Comparison of ENCODE assay signal across 13 mouse cellular contexts in the genomic region with DNA sequence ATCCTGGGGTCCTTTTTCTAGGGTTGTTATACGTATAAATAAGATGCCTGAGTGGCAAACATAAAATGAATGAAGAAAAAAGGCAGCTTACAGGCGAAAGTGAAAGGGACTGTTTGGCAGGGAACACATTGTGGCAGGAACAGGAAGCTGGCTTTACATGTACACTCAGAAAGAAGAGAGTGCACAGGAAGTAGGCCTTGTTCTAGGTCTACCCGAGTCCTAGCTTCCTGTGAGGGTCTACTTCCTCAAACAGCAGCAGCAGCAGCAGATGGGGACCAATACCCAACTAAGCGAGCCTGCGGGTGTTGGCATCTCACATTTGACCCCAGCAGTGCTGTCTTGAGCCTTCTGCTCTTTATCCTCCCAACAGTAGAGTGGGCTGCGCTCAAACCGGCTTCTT.
DNase-seq lines count a peak whose midpoint lies in the region; ATAC-seq and TF ChIP-seq lines count a peak whose summit lies in the region.
"Had no signal": no experiment of that assay in that cellular context is flagged by ENCODE, and none has a peak within 500 bp of the region (broad histone marks: within the 10 kb centered on the region; RNA-seq: fewer than 3 reads in every experiment).

No protein-coding gene starts in this region.

- no peaks in the 10 kb centered on the region for H3K9me3 ChIP-seq in stomach, postnatal 0 days (ENCODE audit: control insufficient read depth, low read length)
- H3K9me3 ChIP-seq in embryonic facial prominence, embryonic 10.5 days, result no peaks in the 10 kb centered on the region
- H3K9me3 ChIP-seq in midbrain, embryonic 14.5 days (ENCODE audit: control insufficient read depth, low read length), result no peaks in the 10 kb centered on the region
- H3K9me3 ChIP-seq: liver, embryonic 15.5 days; neural tube, embryonic 12.5 days; stomach, embryonic 15.5 days had no signal

- no peak for TF ChIP-seq CTCF in stomach, postnatal 0 days (IDR thresholded peaks at IDR 0.05; ENCODE audit: low read depth)

- peak; percentile 73 for DNase-seq in 416B (ENCODE audit: low read depth)
- peak; percentile 51 to 59 for DNase-seq in CD8-positive naive resting alpha-beta T cell, adult 2 months (ENCODE audit: low read depth in 2 of 2, low spot score in 2 of 2)
- DNase-seq in stomach, postnatal 0 days (ENCODE audit: low spot score), result no peak
- no peak for DNase-seq in embryonic facial prominence, embryonic 10.5 days (ENCODE audit: low spot score)
- DNase-seq in midbrain, embryonic 14.5 days, result no peak
- no peak for DNase-seq in c-Kit-positive CD71-positive TER-119-positive erythroid progenitor cells, embryonic 14.5 days (ENCODE audit: low spot score)
- DNase-seq: heart, adult 11 months; heart, postnatal 4 days; kidney, adult 18-20 months had no signal

- no peaks in the 10 kb centered on the region for H3K4me1 ChIP-seq in stomach, postnatal 0 days (replicated peaks; ENCODE audit: control insufficient read depth, insufficient read depth)
- no peaks in the 10 kb centered on the region for H3K4me1 ChIP-seq in embryonic facial prominence, embryonic 10.5 days
- H3K4me1 ChIP-seq in midbrain, embryonic 14.5 days (ENCODE audit: control insufficient read depth, insufficient read depth, low read length), result no peaks in the 10 kb centered on the region
- H3K4me1 ChIP-seq: neural tube, embryonic 12.5 days; stomach, embryonic 15.5 days had no signal

- no peaks in the 10 kb centered on the region for H3K27me3 ChIP-seq in stomach, postnatal 0 days (ENCODE audit: control insufficient read depth, insufficient read depth, low read length)
- no peaks in the 10 kb centered on the region for H3K27me3 ChIP-seq in embryonic facial prominence, embryonic 10.5 days (replicated peaks; ENCODE audit: low read depth, poor library complexity, severe bottlenecking)
- H3K27me3 ChIP-seq in midbrain, embryonic 14.5 days (ENCODE audit: control insufficient read depth, insufficient read depth, low read length), result no peaks in the 10 kb centered on the region
- H3K27me3 ChIP-seq: liver, embryonic 15.5 days; neural tube, embryonic 12.5 days; stomach, embryonic 15.5 days had no signal

- WGBS in stomach, postnatal 0 days, result 90% methylated on average over 7 of the region's 7 CpGs
- WGBS in embryonic facial prominence, embryonic 10.5 days, result 88% methylated on average over 7 of the region's 7 CpGs
- 88% methylated on average over 7 of the region's 7 CpGs for WGBS in midbrain, embryonic 14.5 days

- H3K4me2 ChIP-seq in stomach, postnatal 0 days (replicated peaks; ENCODE audit: low read depth), result no peak overlapping the region
- H3K4me2 ChIP-seq in midbrain, embryonic 14.5 days (ENCODE audit: low read length), result no peak overlapping the region
- H3K4me2 ChIP-seq: liver, embryonic 15.5 days; neural tube, embryonic 12.5 days; stomach, embryonic 15.5 days had no signal

- peak; percentile 86 to 88 for ATAC-seq in hematopoietic stem cell, adult 5-6 weeks (replicated peaks in 1 of 2; ENCODE audit: insufficient read depth in 1 of 2, low FRiP score in 2 of 2, low TSS enrichment in 1 of 2, low read depth in 1 of 2, poor library complexity in 2 of 2, severe bottlenecking in 2 of 2)
- no peak for ATAC-seq in stomach, postnatal 0 days (ENCODE audit: low FRiP score, low TSS enrichment)
- ATAC-seq in midbrain, embryonic 14.5 days (ENCODE audit: low FRiP score, low TSS enrichment), result no peak

- peaks cover 5% of the 10 kb centered on the region; the same call in 1 of the 2 replicates for H3K36me3 ChIP-seq in stomach, postnatal 0 days (ENCODE audit: control insufficient read depth, insufficient read depth, low read length)
- peaks cover 42% of the 10 kb centered on the region for H3K36me3 ChIP-seq in embryonic facial prominence, embryonic 10.5 days (replicated peaks)
- peaks cover 6% of the 10 kb centered on the region; the same call in 1 of the 2 replicates for H3K36me3 ChIP-seq in midbrain, embryonic 14.5 days (ENCODE audit: control insufficient read depth, insufficient read depth, low read length)

- H3K27ac ChIP-seq in stomach, postnatal 0 days (replicated peaks), result peak overlapping the region; percentile 30; the same call in 1 of the 2 replicates
- no peak overlapping the region for H3K27ac ChIP-seq in embryonic facial prominence, embryonic 10.5 days (replicated peaks)
- H3K27ac ChIP-seq in midbrain, embryonic 14.5 days (replicated peaks; ENCODE audit: low read depth, low read length), result no peak overlapping the region
- H3K27ac ChIP-seq: liver, embryonic 15.5 days; neural tube, embryonic 12.5 days; stomach, embryonic 15.5 days had no signal

- no peak for TF ChIP-seq EP300 in stomach, postnatal 0 days (optimal IDR thresholded peaks at IDR 0.05)

- no peak overlapping the region for H3K9ac ChIP-seq in stomach, postnatal 0 days (ENCODE audit: low read length)
- no peak overlapping the region for H3K9ac ChIP-seq in midbrain, embryonic 14.5 days (replicated peaks; ENCODE audit: low read length)
- H3K9ac ChIP-seq: liver, embryonic 15.5 days; neural tube, embryonic 12.5 days; stomach, embryonic 15.5 days had no signal

- H3K4me3 ChIP-seq in stomach, postnatal 0 days (ENCODE audit: low read depth, low read length), result no peak overlapping the region
- H3K4me3 ChIP-seq in embryonic facial prominence, embryonic 10.5 days, result no peak overlapping the region
- no peak overlapping the region for H3K4me3 ChIP-seq in midbrain, embryonic 14.5 days (replicated peaks; ENCODE audit: low read depth, low read length)
- H3K4me3 ChIP-seq: liver, embryonic 15.5 days; neural tube, embryonic 12.5 days; stomach, embryonic 15.5 days had no signal

Comparison
In these comparisons a context has a peak if more than half of its experiments do, and no peak if none do; other contexts are left out.
1. DNase-seq: peak in 416B (single experiment) and CD8-positive naive resting alpha-beta T cell, adult 2 months (2 of 2); none in stomach, postnatal 0 days (single experiment), embryonic facial prominence, embryonic 10.5 days (single experiment), midbrain, embryonic 14.5 days (single experiment) and c-Kit-positive CD71-positive TER-119-positive erythroid progenitor cells, embryonic 14.5 days (single experiment).
2. ATAC-seq: peak in hematopoietic stem cell, adult 5-6 weeks (2 of 2); none in stomach, postnatal 0 days (single experiment) and midbrain, embryonic 14.5 days (single experiment).